Mouse (Mus musculus): ENCODE data around the gene Rps12-ps3. TPM values are rescaled to one million over a fixed set of nuclear protein-coding genes. Genes with fewer than 3 reads are reported as not detected.

Gene Rps12-ps3
- total RNA-seq, 1 experiment = 538 TPM

- Histone ChIP-seq H3K9me3 (ENCODE audit: control insufficient read depth, insufficient read depth, low read depth, low read length) (no peaks in the 10 kb centered on the region), H3K9ac (ENCODE audit: insufficient read depth, low read depth, low read length, poor library complexity, severe bottlenecking) (no peak overlapping the region), H3K36me3 (ENCODE audit: control insufficient read depth, insufficient read depth, low read length, poor library complexity, severe bottlenecking) (no peaks in the 10 kb centered on the region), H3K4me3 (ENCODE audit: insufficient read depth in 1 of 2, low read depth in 1 of 2, low read length in 2 of 2, poor library complexity in 1 of 2, severe bottlenecking in 1 of 2) (no peak overlapping the region), H3K27ac (ENCODE audit: insufficient read depth, low read depth, low read length, poor library complexity, severe bottlenecking) (no peak overlapping the region), H3K4me1 (ENCODE audit: control insufficient read depth in 2 of 2, insufficient read depth in 2 of 2, low read length in 2 of 2, poor library complexity in 1 of 2) (peaks cover 2 to 4% of the 10 kb centered on the region in 2 experiments; a peak in 2 of 4 replicates)
- no peak for DNase-seq (ENCODE audit: low read depth, low spot score)
- in situ Hi-C loops (cut with MboI; ENCODE audit: low sequenced_read_pairs in 2 of 2, unreplicated experiment in 2 of 2) = no loop called here
- TF ChIP-seq MAFK (IDR thresholded peaks at IDR 0.05; ENCODE audit: insufficient read depth, low read depth, low read length) (no peak), HCFC1 (IDR thresholded peaks at IDR 0.05; ENCODE audit: borderline replicate concordance, insufficient read depth, low read length) (no peak), ZC3H11A (IDR thresholded peaks at IDR 0.05; ENCODE audit: borderline replicate concordance, low read depth, low read length) (no peak), CHD2 (IDR thresholded peaks at IDR 0.05; ENCODE audit: low read depth, low read length) (no peak), ZNF384 (IDR thresholded peaks at IDR 0.05; ENCODE audit: low read depth, low read length) (no peak)
These were observed 20.9 kb downstream of the Rps12-ps3 start for GRCm38 (mm10) chr19:59342964-59343363.

- DNase-seq (ENCODE audit: low read depth, low spot score) = no peak
- H3K27ac ChIP-seq (ENCODE audit: insufficient read depth, low read depth, low read length, poor library complexity, severe bottlenecking) = no peak overlapping the region
- H3K9me3 ChIP-seq (ENCODE audit: control insufficient read depth, insufficient read depth, low read depth, low read length) = no peaks in the 10 kb centered on the region
- peak overlapping the region; percentile 95 for H3K9ac ChIP-seq (ENCODE audit: insufficient read depth, low read depth, low read length, poor library complexity, severe bottlenecking)
- H3K36me3 ChIP-seq (ENCODE audit: control insufficient read depth, insufficient read depth, low read length, poor library complexity, severe bottlenecking) = no peaks in the 10 kb centered on the region
- in situ Hi-C loops (cut with MboI; ENCODE audit: low sequenced_read_pairs in 2 of 2, unreplicated experiment in 2 of 2) = no loop called here
- H3K4me3 ChIP-seq (ENCODE audit: insufficient read depth in 1 of 2, low read depth in 1 of 2, low read length in 2 of 2, poor library complexity in 1 of 2, severe bottlenecking in 1 of 2) = peak overlapping the region; percentile 80 to 94
- H3K4me1 ChIP-seq (ENCODE audit: control insufficient read depth in 2 of 2, insufficient read depth in 2 of 2, low read length in 2 of 2, poor library complexity in 1 of 2) = peaks cover 2 to 4% of the 10 kb centered on the region in 2 experiments; a peak in 2 of 4 replicates
- TF ChIP-seq CHD2 (IDR thresholded peaks at IDR 0.05; ENCODE audit: low read depth, low read length) (no peak), MAFK (IDR thresholded peaks at IDR 0.05; ENCODE audit: insufficient read depth, low read depth, low read length) (no peak), ZC3H11A (IDR thresholded peaks at IDR 0.05; ENCODE audit: borderline replicate concordance, low read depth, low read length) (no peak), HCFC1 (IDR thresholded peaks at IDR 0.05; ENCODE audit: borderline replicate concordance, insufficient read depth, low read length) (no peak), ZNF384 (IDR thresholded peaks at IDR 0.05; ENCODE audit: low read depth, low read length) (no peak)
These were observed 22.2 kb downstream of the Rps12-ps3 start for GRCm38 (mm10) chr19:59344304-59344711.

GRCm38 (mm10) chr19:59345081-59345657, 23.1 kb downstream of the Rps12-ps3 start:
- Histone ChIP-seq H3K4me3 (ENCODE audit: insufficient read depth in 1 of 2, low read depth in 1 of 2, low read length in 2 of 2, poor library complexity in 1 of 2, severe bottlenecking in 1 of 2) (peak overlapping the region; percentile 80 to 94), H3K9me3 (ENCODE audit: control insufficient read depth, insufficient read depth, low read depth, low read length) (no peaks in the 10 kb centered on the region), H3K4me1 (ENCODE audit: control insufficient read depth in 2 of 2, insufficient read depth in 2 of 2, low read length in 2 of 2, poor library complexity in 1 of 2) (peaks cover 2 to 4% of the 10 kb centered on the region in 2 experiments; a peak in 2 of 4 replicates), H3K9ac (ENCODE audit: insufficient read depth, low read depth, low read length, poor library complexity, severe bottlenecking) (peak overlapping the region; percentile 95), H3K36me3 (ENCODE audit: control insufficient read depth, insufficient read depth, low read length, poor library complexity, severe bottlenecking) (no peaks in the 10 kb centered on the region), H3K27ac (ENCODE audit: insufficient read depth, low read depth, low read length, poor library complexity, severe bottlenecking) (no peak overlapping the region)
- peak; percentile 7 for DNase-seq (ENCODE audit: low read depth, low spot score)
- in situ Hi-C loops (cut with MboI; ENCODE audit: low sequenced_read_pairs in 2 of 2, unreplicated experiment in 2 of 2) = no loop called here
- TF ChIP-seq HCFC1 (IDR thresholded peaks at IDR 0.05; ENCODE audit: borderline replicate concordance, insufficient read depth, low read length) (0 out of 2 replicates have a peak, but pooled peaks have one; percentile 44), ZC3H11A (IDR thresholded peaks at IDR 0.05; ENCODE audit: borderline replicate concordance, low read depth, low read length) (no peak)

- H3K4me3 ChIP-seq (ENCODE audit: insufficient read depth in 1 of 2, low read depth in 1 of 2, low read length in 2 of 2, poor library complexity in 1 of 2, severe bottlenecking in 1 of 2) = peak within 1 kb of the TSS; percentile 80 to 94
- DNase-seq (ENCODE audit: low read depth, low spot score) = peak; percentile 68
- H3K27ac ChIP-seq (ENCODE audit: insufficient read depth, low read depth, low read length, poor library complexity, severe bottlenecking) = no peak within 1 kb of the TSS
- H3K9me3 ChIP-seq (ENCODE audit: control insufficient read depth, insufficient read depth, low read depth, low read length) = no peaks in the 10 kb centered on the region
- H3K4me1 ChIP-seq (ENCODE audit: control insufficient read depth in 2 of 2, insufficient read depth in 2 of 2, low read length in 2 of 2, poor library complexity in 1 of 2) = peaks cover 2 to 4% of the 10 kb centered on the region in 2 experiments; a peak in 2 of 4 replicates
- H3K9ac ChIP-seq (ENCODE audit: insufficient read depth, low read depth, low read length, poor library complexity, severe bottlenecking) = peak within 1 kb of the TSS; percentile 95
- no peaks in the 10 kb centered on the region for H3K36me3 ChIP-seq (ENCODE audit: control insufficient read depth, insufficient read depth, low read length, poor library complexity, severe bottlenecking)
- in situ Hi-C loops (cut with MboI; ENCODE audit: low sequenced_read_pairs in 2 of 2, unreplicated experiment in 2 of 2) = no loop called here
- TF ChIP-seq HCFC1 (IDR thresholded peaks at IDR 0.05; ENCODE audit: borderline replicate concordance, insufficient read depth, low read length) (no peak), ZC3H11A (IDR thresholded peaks at IDR 0.05; ENCODE audit: borderline replicate concordance, low read depth, low read length) (no peak), MAFK (IDR thresholded peaks at IDR 0.05; ENCODE audit: insufficient read depth, low read depth, low read length) (no peak), ZNF384 (IDR thresholded peaks at IDR 0.05; ENCODE audit: low read depth, low read length) (no peak), CHD2 (IDR thresholded peaks at IDR 0.05; ENCODE audit: low read depth, low read length) (no peak)
These were observed 23.7 kb downstream of the Rps12-ps3 start, which contains the start of gene Pdzd8 for GRCm38 (mm10) chr19:59345658-59346283. TSS of gene Pdzd8 (minus strand) at chr19:59345780.
